Mouse (Mus musculus) limb, embryonic 14.5 days (tissue): Measurements from ENCODE around the gene Gm17018. TPM values are rescaled to one million over a fixed set of nuclear protein-coding genes. Genes with fewer than 3 reads are reported as not detected.
A peak's percentile ranks its signal among the peaks of the same experiment; 100 is the strongest.

Experiments
- ATAC-seq: fragments of 200-750 bp; cut with Nextera tagmentation; 2 replicates; pipeline ENCODE4 v1.8.0; 2017; ENCODE audit warnings: low read depth, moderate number of reproducible peaks, moderate TSS enrichment; ENCODE audit not compliant: low FRiP score
- DNase-seq: peaks from one replicate; pipeline ENCODE4 v3.0.0-alpha.2; 2015; ENCODE audit warnings: low spot score
- H3K27ac ChIP-seq: fragments of 300-500 bp; sonication (generic); replicated peaks from 2 replicates; pipeline ENCODE4 v1.5.1; 2014; ENCODE audit warnings: low read depth, mild to moderate bottlenecking, low read length, moderate library complexity, mixed read lengths
- H3K27me3 ChIP-seq: fragments of 300-500 bp; sonication (generic); 2 replicates; pipeline ENCODE4 v1.6.1; 2014; ENCODE audit warnings: low read length, mixed read lengths; ENCODE audit not compliant: control insufficient read depth, insufficient read depth
- H3K36me3 ChIP-seq: fragments of 300-500 bp; sonication (generic); 2 replicates; pipeline ENCODE4 v1.6.1; 2014; ENCODE audit warnings: mild to moderate bottlenecking, low read length, moderate library complexity, mixed read lengths; ENCODE audit not compliant: control insufficient read depth, insufficient read depth
- H3K4me1 ChIP-seq: fragments of 300-500 bp; sonication (generic); 2 replicates; pipeline ENCODE4 v1.6.1; 2014; ENCODE audit warnings: antibody characterized with exemption, low read length, mixed read lengths; ENCODE audit not compliant: control insufficient read depth, insufficient read depth
- H3K4me2 ChIP-seq: fragments of 300-500 bp; sonication (generic); replicated peaks from 2 replicates; pipeline ENCODE4 v1.6.1; 2014; ENCODE audit warnings: low read depth, mild to moderate bottlenecking, low read length, moderate library complexity; ENCODE audit not compliant: severe bottlenecking
- H3K4me3 ChIP-seq: fragments of 300-500 bp; sonication (generic); replicated peaks from 2 replicates; pipeline ENCODE4 v1.5.1; 2014; ENCODE audit warnings: low read length
- H3K9ac ChIP-seq: fragments of 300-500 bp; sonication (generic); 2 replicates; pipeline ENCODE4 v1.6.1; 2014; ENCODE audit warnings: mild to moderate bottlenecking, low read depth, low read length, moderate library complexity; ENCODE audit not compliant: severe bottlenecking
- H3K9me3 ChIP-seq: fragments of 300-500 bp; sonication (generic); 2 replicates; pipeline ENCODE4 v1.6.1; 2016; ENCODE audit warnings: low read length; ENCODE audit not compliant: control insufficient read depth
- POLR2A ChIP-seq: fragments of 200-500 bp; IDR thresholded peaks from 2 replicates; pipeline ENCODE4 v1.8.0; 2012; ENCODE audit warnings: inconsistent platforms, mild to moderate bottlenecking, moderate library complexity, borderline replicate concordance; ENCODE audit not compliant: insufficient read depth, insufficient read length; ENCODE audit errors: extremely low read depth
- WGBS: fragments of 180-500 bp; shearing (Covaris S2); extraction: QIAGEN DNeasy Blood & Tissue Kit; methylation state at CpG from one replicate; pipeline ENCODE4 v1.1.7; 2014; 5-methylcytosine and 5-hydroxymethylcytosine counted together
- polyA plus RNA-seq, 2 experiments: library from polyadenylated mRNA; depleted of rRNA in 1 of 2; stranded (reverse) in 1 of 2; unstranded in 1 of 2; fragments of >200 nt; fragmentation: Nextera tagmentation in 1 of 2; extraction: Ambion mirVana in 1 of 2; gene quantifications; 2 replicates each; pipeline versions ENCODE4 v1.2.1 to v1.2.3; 2012 to 2014

Gm17018 gene
- polyA plus RNA-seq, 2 experiments: 15.9 to 39.6 TPM

DNA sequence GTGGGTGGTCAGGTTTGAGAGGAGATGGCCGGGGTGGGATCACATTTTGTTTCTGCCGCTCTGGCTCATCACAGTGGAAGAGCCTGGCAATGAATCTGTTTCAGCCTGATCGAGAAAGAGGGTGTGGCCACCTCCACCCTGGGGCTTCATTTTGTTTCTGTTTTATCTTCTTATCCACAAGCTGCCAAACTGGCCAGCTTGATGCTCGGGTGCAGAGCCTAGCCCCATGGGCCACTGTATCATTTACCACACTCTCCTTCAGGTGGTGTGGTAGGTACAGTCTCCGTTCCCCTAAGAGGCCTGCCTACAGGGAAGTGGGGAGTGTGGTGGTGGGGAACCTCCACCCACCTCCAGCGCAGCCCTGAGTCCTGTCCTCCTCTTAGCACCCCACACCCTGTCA is 12.6 kb downstream of the Gm17018 start:
- Histone ChIP-seq H3K9me3 (no peaks in the 10 kb centered on the region), H3K4me1 (peaks cover 37% of the 10 kb centered on the region), H3K4me3 (no peak overlapping the region), H3K36me3 (peaks cover 20% of the 10 kb centered on the region), H3K9ac (no peak overlapping the region), H3K27me3 (no peaks in the 10 kb centered on the region), H3K27ac (no peak overlapping the region), H3K4me2 (no peak overlapping the region)
- WGBS: 75% methylated on average over 6 of the region's 6 CpGs
- ATAC-seq (no peak), DNase-seq (no peak)
- no peak for TF ChIP-seq POLR2A

DNA sequence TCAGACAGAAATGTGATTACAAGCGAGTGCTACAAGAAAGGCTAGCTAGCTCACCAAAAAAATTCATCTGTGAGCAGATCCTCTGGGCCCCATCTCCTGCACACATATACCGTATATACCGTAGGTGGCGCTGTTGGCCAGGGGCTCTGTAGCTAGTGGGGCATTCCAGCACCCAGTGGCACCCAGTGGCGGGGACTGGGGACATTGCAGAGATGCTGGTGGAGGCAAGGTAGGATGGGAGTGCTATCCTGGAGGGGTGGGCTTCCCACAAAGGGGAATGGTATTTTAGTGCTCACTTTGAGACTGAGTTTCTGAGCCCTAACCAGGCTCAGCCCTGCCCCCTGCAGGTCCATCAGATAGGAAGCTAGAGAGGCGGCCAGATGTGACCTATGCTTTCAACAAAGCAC is 13.4 kb downstream of the Gm17018 start:
- H3K27ac ChIP-seq: no peak overlapping the region
- no peaks in the 10 kb centered on the region for H3K9me3 ChIP-seq
- no peak overlapping the region for H3K4me3 ChIP-seq
- DNase-seq: peak; percentile 76
- H3K36me3 ChIP-seq: peaks cover 27% of the 10 kb centered on the region
- no peaks in the 10 kb centered on the region for H3K27me3 ChIP-seq
- TF ChIP-seq POLR2A: no peak
- no peak overlapping the region for H3K9ac ChIP-seq
- peak; percentile 42; the same call in 1 of the 2 replicates for ATAC-seq
- WGBS: 23% methylated on average over 6 of the region's 6 CpGs
- H3K4me2 ChIP-seq: no peak overlapping the region
- peaks cover 33% of the 10 kb centered on the region for H3K4me1 ChIP-seq

DNA sequence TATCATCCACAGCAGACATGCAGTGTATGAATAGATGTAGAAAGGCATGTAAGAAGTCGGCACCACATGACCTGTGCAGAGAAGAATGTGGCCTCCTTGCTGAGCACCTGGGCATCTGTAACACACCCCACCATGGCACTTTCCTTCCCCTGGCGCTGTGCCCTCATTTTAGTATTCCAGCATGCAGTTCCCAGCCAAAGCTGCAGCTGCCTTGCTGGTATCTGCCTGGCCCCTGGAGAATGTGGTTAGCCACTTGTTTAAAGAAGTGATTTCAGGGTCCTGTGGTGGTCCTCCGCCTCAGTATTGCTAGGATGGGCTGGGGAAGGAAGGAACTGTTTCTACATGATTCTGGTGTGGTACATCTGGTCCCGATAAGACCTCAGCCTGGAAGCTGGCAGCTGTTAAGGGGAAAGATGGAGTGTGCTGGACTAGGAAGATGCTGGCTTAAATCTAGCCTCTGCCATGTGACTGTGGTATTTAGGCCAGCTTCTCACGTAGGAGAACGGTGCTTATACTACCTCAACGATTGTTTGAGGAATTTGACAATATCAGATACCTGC is 14.0 kb downstream of the Gm17018 start:
- no peak overlapping the region for H3K4me2 ChIP-seq
- DNase-seq (no peak), ATAC-seq (peak; percentile 48; the same call in 1 of the 2 replicates)
- no peak overlapping the region for H3K27ac ChIP-seq
- TF ChIP-seq POLR2A: no peak
- H3K27me3 ChIP-seq: no peaks in the 10 kb centered on the region
- peaks cover 33% of the 10 kb centered on the region for H3K36me3 ChIP-seq
- 49% methylated on average over 7 of the region's 7 CpGs for WGBS
- peaks cover 29% of the 10 kb centered on the region for H3K4me1 ChIP-seq
- no peak overlapping the region for H3K4me3 ChIP-seq
- H3K9me3 ChIP-seq: no peaks in the 10 kb centered on the region
- H3K9ac ChIP-seq: no peak overlapping the region

DNA sequence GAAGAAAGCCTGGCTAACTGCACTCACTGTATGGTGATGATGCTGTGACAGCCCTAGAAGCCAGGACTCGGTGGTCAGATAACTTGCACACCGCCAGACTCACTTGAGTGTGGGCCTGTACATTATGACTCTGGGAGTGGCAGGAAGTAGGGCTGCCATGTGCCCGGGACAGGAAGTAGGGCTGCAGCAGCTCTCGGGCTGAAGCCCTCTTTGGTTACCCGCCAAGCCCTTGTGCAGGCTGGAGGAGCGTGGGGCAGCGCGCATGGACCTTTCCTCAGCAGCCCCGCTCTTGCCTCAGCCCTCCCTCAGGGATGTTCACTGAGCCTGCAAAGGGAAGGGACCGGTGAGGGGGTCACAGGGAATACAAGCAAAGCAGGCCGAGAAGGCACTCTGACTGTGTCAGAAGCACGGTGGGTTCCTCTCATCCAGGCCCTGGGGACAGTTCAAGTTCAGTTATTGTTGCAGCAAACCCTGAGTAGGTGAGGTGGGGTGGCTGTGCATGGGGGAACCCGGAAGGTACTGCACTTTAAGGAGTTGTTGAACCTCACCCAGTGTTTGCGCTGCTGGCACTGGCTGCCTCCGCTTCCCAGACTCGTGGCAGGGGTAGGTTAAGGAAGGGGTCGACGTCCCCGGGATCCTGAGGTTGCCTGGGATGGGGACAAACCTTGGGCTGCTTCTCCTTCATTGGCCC is 14.7 kb downstream of the Gm17018 start:
- H3K9me3 ChIP-seq: no peaks in the 10 kb centered on the region
- H3K4me1 ChIP-seq: peaks cover 25% of the 10 kb centered on the region
- no peak overlapping the region for H3K4me3 ChIP-seq
- WGBS: 48% methylated on average over 19 of the region's 19 CpGs
- no peak overlapping the region for H3K9ac ChIP-seq
- DNase-seq: no peak
- H3K36me3 ChIP-seq: peaks cover 37% of the 10 kb centered on the region
- 0 out of 2 replicates have a peak overlapping the region, but pooled peaks have one; percentile 15 for H3K27ac ChIP-seq
- H3K4me2 ChIP-seq: no peak overlapping the region
- no peak for TF ChIP-seq POLR2A
- H3K27me3 ChIP-seq: no peaks in the 10 kb centered on the region
- ATAC-seq: no peak

DNA sequence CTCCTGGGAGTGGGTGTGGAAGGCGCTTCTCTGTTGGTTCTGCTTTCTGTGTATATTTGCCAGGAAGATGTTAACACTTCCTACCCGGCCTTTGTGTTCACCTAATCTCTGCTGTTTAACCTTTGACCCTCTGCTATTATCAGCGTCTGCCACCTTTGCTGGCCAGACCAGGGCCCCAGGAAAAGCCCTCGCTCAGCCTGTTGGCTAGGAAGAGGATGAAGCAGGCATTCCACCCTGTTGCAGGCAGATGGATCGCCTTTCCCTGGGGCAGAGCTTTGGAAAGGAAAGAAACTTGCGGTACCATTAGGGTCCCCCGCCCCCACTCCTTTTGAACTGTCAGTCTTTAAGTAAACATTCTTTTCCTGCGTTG is 15.2 kb downstream of the Gm17018 start:
- no peak overlapping the region for H3K4me2 ChIP-seq
- H3K9ac ChIP-seq: no peak overlapping the region; the same call in 1 of the 2 replicates
- no peak for TF ChIP-seq POLR2A
- WGBS: 15% methylated on average over 8 of the region's 8 CpGs
- no peaks in the 10 kb centered on the region for H3K27me3 ChIP-seq
- ATAC-seq (no peak), DNase-seq (no peak)
- no peak overlapping the region for H3K4me3 ChIP-seq
- H3K27ac ChIP-seq: no peak overlapping the region
- no peaks in the 10 kb centered on the region for H3K9me3 ChIP-seq
- H3K36me3 ChIP-seq: peaks cover 37% of the 10 kb centered on the region
- peaks cover 28% of the 10 kb centered on the region for H3K4me1 ChIP-seq
